Mouse (Mus musculus) heart, postnatal 0 days (tissue): ENCODE measurements at regions not wholly inside any gene's neighbourhood (a gene's known extent, or its start where the extent isn't known, plus 50 kb on each side); places are given as distances from the start of the nearest gene placed in this dataset.

Experiments used
- CTCF ChIP-seq: IDR thresholded peaks from 2 replicates; pipeline ENCODE4 v1.5.1; 2016; ENCODE audit warnings: antibody characterized with exemption, control low read depth, low read depth
- EP300 ChIP-seq: IDR thresholded peaks from 2 replicates; pipeline ENCODE4 v1.6.1; 2016; ENCODE audit warnings: antibody characterized with exemption, low read depth

GRCm38 (mm10) chr14:109772246-109772645 lies 858.3 kb upstream of the Slitrk1 start:
- no peak for TF ChIP-seq EP300
- no peak for TF ChIP-seq CTCF
